Mouse (Mus musculus): ENCODE data around the gene Slc17a8.

DNA sequence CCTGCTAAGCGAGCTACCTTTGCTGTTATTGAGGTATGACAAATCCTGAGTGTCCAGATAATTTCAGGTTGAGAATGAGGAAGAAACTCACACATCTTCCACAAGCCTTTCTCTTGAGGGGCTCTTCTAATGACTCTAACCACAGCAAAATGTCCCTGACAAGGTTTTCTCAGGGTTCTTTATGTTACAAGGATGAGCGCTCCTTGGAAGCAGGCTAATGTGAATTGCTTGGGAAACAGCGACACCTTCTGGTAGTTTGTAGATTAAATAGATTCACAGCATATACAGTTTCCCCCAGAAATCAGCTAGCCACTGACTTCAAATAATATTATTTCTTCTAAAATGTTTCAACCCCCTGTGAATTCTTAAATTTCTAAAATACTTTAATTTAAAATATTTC is 9.0 kb upstream of the Slc17a8 start:
- TF ChIP-seq POLR2A (IDR thresholded peaks at IDR 0.05; ENCODE audit: low read depth, low read length) (no peak), CTCF (IDR thresholded peaks at IDR 0.05; ENCODE audit: extremely low read depth, insufficient read depth, insufficient read length, insufficient replicate concordance) (peak; percentile 33; the same call in 1 of the 2 replicates)

All from spleen, adult 2 months (tissue).